Mouse (Mus musculus): ENCODE data around the gene Asic4. TPM values are rescaled to one million over a fixed set of nuclear protein-coding genes. Genes with fewer than 3 reads are reported as not detected.

Asic4 gene
- polyA plus RNA-seq, 1 experiment from 2014 or later: 4.4 TPM

- no peak overlapping the region for H3K9ac ChIP-seq (ENCODE audit: low read depth, low read length)
- no peak overlapping the region for H3K4me3 ChIP-seq (ENCODE audit: low read depth, low read length)
- H3K36me3 ChIP-seq (ENCODE audit: control insufficient read depth, insufficient read depth, low read length): no peaks in the 10 kb centered on the region
- H3K4me1 ChIP-seq (replicated peaks; ENCODE audit: control insufficient read depth, insufficient read depth, low read length): 0 out of 2 replicates have a peak, but pooled peaks cover 4% of the 10 kb centered on the region
- H3K4me2 ChIP-seq (replicated peaks; ENCODE audit: low read depth, low read length): no peak overlapping the region
- H3K27ac ChIP-seq (ENCODE audit: low read depth, low read length): no peak overlapping the region
- H3K27me3 ChIP-seq (ENCODE audit: control insufficient read depth, insufficient read depth, low read length): peaks cover 10% of the 10 kb centered on the region
- 40% methylated on average over 20 of the region's 20 CpGs for WGBS
- no peak for ATAC-seq (ENCODE audit: low FRiP score)
- no peak for DNase-seq (ENCODE audit: low spot score)
- no peaks in the 10 kb centered on the region for H3K9me3 ChIP-seq (ENCODE audit: control insufficient read depth, low read length)
These were observed 59.4 kb downstream of the Asic4 start for GRCm38 (mm10) chr1:75509586-75509985.

GRCm38 (mm10) chr1:75510154-75510553 is 59.9 kb downstream of the Asic4 start:
- H3K4me2 ChIP-seq (replicated peaks; ENCODE audit: low read depth, low read length): no peak overlapping the region
- WGBS: 83% methylated on average over 5 of the region's 5 CpGs
- H3K27me3 ChIP-seq (ENCODE audit: control insufficient read depth, insufficient read depth, low read length): peaks cover 7% of the 10 kb centered on the region
- H3K9ac ChIP-seq (ENCODE audit: low read depth, low read length): no peak overlapping the region
- no peaks in the 10 kb centered on the region for H3K36me3 ChIP-seq (ENCODE audit: control insufficient read depth, insufficient read depth, low read length)
- no peaks in the 10 kb centered on the region for H3K9me3 ChIP-seq (ENCODE audit: control insufficient read depth, low read length)
- H3K4me3 ChIP-seq (ENCODE audit: low read depth, low read length): no peak overlapping the region
- 0 out of 2 replicates have a peak, but pooled peaks cover 2% of the 10 kb centered on the region for H3K4me1 ChIP-seq (replicated peaks; ENCODE audit: control insufficient read depth, insufficient read depth, low read length)
- no peak overlapping the region for H3K27ac ChIP-seq (ENCODE audit: low read depth, low read length)
- no peak for ATAC-seq (ENCODE audit: low FRiP score)
- no peak for DNase-seq (ENCODE audit: low spot score)

GRCm38 (mm10) chr1:75511437-75512210 is 61.4 kb downstream of the Asic4 start:
- WGBS: 56% methylated on average over 4 of the region's 4 CpGs
- ATAC-seq (ENCODE audit: low FRiP score): no peak
- H3K4me1 ChIP-seq (replicated peaks; ENCODE audit: control insufficient read depth, insufficient read depth, low read length): no peaks in the 10 kb centered on the region
- no peaks in the 10 kb centered on the region for H3K9me3 ChIP-seq (ENCODE audit: control insufficient read depth, low read length)
- no peak overlapping the region for H3K27ac ChIP-seq (ENCODE audit: low read depth, low read length)
- no peak overlapping the region for H3K4me2 ChIP-seq (replicated peaks; ENCODE audit: low read depth, low read length)
- H3K36me3 ChIP-seq (ENCODE audit: control insufficient read depth, insufficient read depth, low read length): no peaks in the 10 kb centered on the region
- DNase-seq (ENCODE audit: low spot score): no peak
- H3K9ac ChIP-seq (ENCODE audit: low read depth, low read length): no peak overlapping the region
- no peak overlapping the region for H3K4me3 ChIP-seq (ENCODE audit: low read depth, low read length)
- peaks cover 6% of the 10 kb centered on the region; the same call in 1 of the 2 replicates for H3K27me3 ChIP-seq (ENCODE audit: control insufficient read depth, insufficient read depth, low read length)

GRCm38 (mm10) chr1:75512550-75512949 is 62.3 kb downstream of the Asic4 start:
- WGBS: 90% methylated on average over 3 of the region's 3 CpGs

GRCm38 (mm10) chr1:75516703-75517380 is 66.6 kb downstream of the Asic4 start:
- ATAC-seq (ENCODE audit: low FRiP score): no peak
- Histone ChIP-seq H3K9ac (ENCODE audit: low read depth, low read length) (no peak overlapping the region), H3K4me3 (ENCODE audit: low read depth, low read length) (no peak overlapping the region), H3K27me3 (ENCODE audit: control insufficient read depth, insufficient read depth, low read length) (no peaks in the 10 kb centered on the region), H3K36me3 (ENCODE audit: control insufficient read depth, insufficient read depth, low read length) (no peaks in the 10 kb centered on the region), H3K4me1 (replicated peaks; ENCODE audit: control insufficient read depth, insufficient read depth, low read length) (no peaks in the 10 kb centered on the region), H3K27ac (ENCODE audit: low read depth, low read length) (no peak overlapping the region), H3K9me3 (ENCODE audit: control insufficient read depth, low read length) (no peaks in the 10 kb centered on the region), H3K4me2 (replicated peaks; ENCODE audit: low read depth, low read length) (no peak overlapping the region)
- no peak for DNase-seq (ENCODE audit: low spot score)
- 84% methylated on average over 15 of the region's 15 CpGs for WGBS

More at GRCm38 (mm10) chr1:75512550-75512949, 62.3 kb downstream of the Asic4 start:
- DNase-seq (ENCODE audit: low spot score) (no peak), ATAC-seq (ENCODE audit: low FRiP score) (no peak)
- Histone ChIP-seq H3K9me3 (ENCODE audit: control insufficient read depth, low read length) (no peaks in the 10 kb centered on the region), H3K27ac (ENCODE audit: low read depth, low read length) (no peak overlapping the region), H3K27me3 (ENCODE audit: control insufficient read depth, insufficient read depth, low read length) (peaks cover 6% of the 10 kb centered on the region; the same call in 1 of the 2 replicates), H3K4me2 (replicated peaks; ENCODE audit: low read depth, low read length) (no peak overlapping the region), H3K4me3 (ENCODE audit: low read depth, low read length) (no peak overlapping the region), H3K36me3 (ENCODE audit: control insufficient read depth, insufficient read depth, low read length) (no peaks in the 10 kb centered on the region), H3K9ac (ENCODE audit: low read depth, low read length) (no peak overlapping the region), H3K4me1 (replicated peaks; ENCODE audit: control insufficient read depth, insufficient read depth, low read length) (no peaks in the 10 kb centered on the region)

- no peaks in the 10 kb centered on the region for H3K9me3 ChIP-seq (ENCODE audit: control insufficient read depth, low read length)
- no peaks in the 10 kb centered on the region for H3K4me1 ChIP-seq (replicated peaks; ENCODE audit: control insufficient read depth, insufficient read depth, low read length)
- H3K27me3 ChIP-seq (ENCODE audit: control insufficient read depth, insufficient read depth, low read length): no peaks in the 10 kb centered on the region
- 54% methylated on average over 4 of the region's 4 CpGs for WGBS
- no peak overlapping the region for H3K27ac ChIP-seq (ENCODE audit: low read depth, low read length)
- ATAC-seq (ENCODE audit: low FRiP score): no peak
- H3K9ac ChIP-seq (ENCODE audit: low read depth, low read length): no peak overlapping the region
- no peak for DNase-seq (ENCODE audit: low spot score)
- no peak overlapping the region for H3K4me2 ChIP-seq (replicated peaks; ENCODE audit: low read depth, low read length)
- H3K4me3 ChIP-seq (ENCODE audit: low read depth, low read length): no peak overlapping the region
- H3K36me3 ChIP-seq (ENCODE audit: control insufficient read depth, insufficient read depth, low read length): no peaks in the 10 kb centered on the region
These were observed 67.7 kb downstream of the Asic4 start for GRCm38 (mm10) chr1:75517984-75518383.

- H3K36me3 ChIP-seq (ENCODE audit: control insufficient read depth, insufficient read depth, low read length): no peaks in the 10 kb centered on the region
- WGBS: 92% methylated on average over 4 of the region's 4 CpGs
- no peaks in the 10 kb centered on the region for H3K9me3 ChIP-seq (ENCODE audit: control insufficient read depth, low read length)
- H3K4me1 ChIP-seq (replicated peaks; ENCODE audit: control insufficient read depth, insufficient read depth, low read length): no peaks in the 10 kb centered on the region
- H3K27me3 ChIP-seq (ENCODE audit: control insufficient read depth, insufficient read depth, low read length): no peaks in the 10 kb centered on the region
- no peak overlapping the region for H3K9ac ChIP-seq (ENCODE audit: low read depth, low read length)
- no peak overlapping the region for H3K4me3 ChIP-seq (ENCODE audit: low read depth, low read length)
- DNase-seq (ENCODE audit: low spot score) (no peak), ATAC-seq (ENCODE audit: low FRiP score) (no peak)
- H3K4me2 ChIP-seq (replicated peaks; ENCODE audit: low read depth, low read length): no peak overlapping the region
- H3K27ac ChIP-seq (ENCODE audit: low read depth, low read length): no peak overlapping the region
These were observed 68.2 kb downstream of the Asic4 start for GRCm38 (mm10) chr1:75518427-75518826.

- H3K4me3 ChIP-seq (ENCODE audit: low read depth, low read length): no peak overlapping the region
- H3K36me3 ChIP-seq (ENCODE audit: control insufficient read depth, insufficient read depth, low read length): no peaks in the 10 kb centered on the region
- ATAC-seq (ENCODE audit: low FRiP score) (no peak), DNase-seq (ENCODE audit: low spot score) (no peak)
- no peak overlapping the region for H3K4me2 ChIP-seq (replicated peaks; ENCODE audit: low read depth, low read length)
- H3K9ac ChIP-seq (ENCODE audit: low read depth, low read length): no peak overlapping the region
- WGBS: 90% methylated on average over 5 of the region's 5 CpGs
- H3K27me3 ChIP-seq (ENCODE audit: control insufficient read depth, insufficient read depth, low read length): no peaks in the 10 kb centered on the region
- H3K4me1 ChIP-seq (replicated peaks; ENCODE audit: control insufficient read depth, insufficient read depth, low read length): no peaks in the 10 kb centered on the region
- no peak overlapping the region for H3K27ac ChIP-seq (ENCODE audit: low read depth, low read length)
- no peaks in the 10 kb centered on the region for H3K9me3 ChIP-seq (ENCODE audit: control insufficient read depth, low read length)
These were observed 69.3 kb downstream of the Asic4 start for GRCm38 (mm10) chr1:75519576-75519975.

Data from hindbrain, embryonic 11.5 days (tissue).